Mouse (Mus musculus): ENCODE measurements at regions not wholly inside any gene's neighbourhood (a gene's known extent, or its start where the extent isn't known, plus 50 kb on each side); places are given as distances from the start of the nearest gene placed in this dataset.

DNA sequence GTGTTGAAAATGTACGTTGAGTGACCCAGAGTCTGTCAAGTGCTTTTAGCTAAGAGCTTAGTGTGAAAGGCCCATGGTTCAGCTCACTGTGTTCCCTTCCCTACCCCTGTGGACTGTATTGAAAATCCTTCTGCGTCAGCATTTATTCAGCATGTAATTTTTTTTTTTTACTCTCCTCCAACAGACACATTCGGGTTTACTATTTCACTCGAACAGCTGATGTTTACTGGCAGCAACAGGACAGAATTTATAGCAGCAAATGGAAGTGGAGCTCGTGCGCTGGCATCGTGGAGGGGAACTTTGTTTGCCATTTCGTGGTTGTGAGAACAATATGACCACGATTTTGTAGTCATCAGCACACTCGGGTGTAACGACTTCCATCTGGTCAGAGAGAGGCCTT lies 105.0 kb upstream of the Rnaseh2b start:
- DNase-seq (ENCODE audit: low spot score), result no peak

GRCm38 (mm10) chr14:62188147-62188885 lies 104.1 kb upstream of the Rnaseh2b start:
- no peak for DNase-seq (ENCODE audit: low spot score)

GRCm38 (mm10) chr14:62191624-62192023 lies 100.8 kb upstream of the Rnaseh2b start:
- no peak for DNase-seq (ENCODE audit: low spot score)

DNA sequence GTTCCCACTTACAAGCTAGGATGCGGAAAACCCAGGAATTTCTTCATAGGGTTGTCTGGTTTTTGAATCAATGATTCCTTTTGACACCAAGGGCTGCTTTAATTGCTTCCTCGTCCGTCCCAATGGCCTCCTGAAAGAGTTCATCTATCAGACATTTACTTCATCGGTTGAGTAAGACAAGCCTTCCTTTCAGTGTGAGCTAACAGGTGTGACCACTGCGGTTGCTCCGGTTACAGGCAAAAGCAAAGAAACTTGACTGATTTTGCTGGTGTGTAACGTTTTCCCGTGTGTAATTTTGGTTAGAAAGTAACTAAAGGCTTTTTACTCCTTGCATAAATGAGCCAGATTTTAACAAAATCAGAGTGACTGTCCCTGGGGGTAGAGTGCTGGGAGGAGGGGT lies 99.6 kb upstream of the Rnaseh2b start:
- no peak for DNase-seq (ENCODE audit: low spot score)

DNA sequence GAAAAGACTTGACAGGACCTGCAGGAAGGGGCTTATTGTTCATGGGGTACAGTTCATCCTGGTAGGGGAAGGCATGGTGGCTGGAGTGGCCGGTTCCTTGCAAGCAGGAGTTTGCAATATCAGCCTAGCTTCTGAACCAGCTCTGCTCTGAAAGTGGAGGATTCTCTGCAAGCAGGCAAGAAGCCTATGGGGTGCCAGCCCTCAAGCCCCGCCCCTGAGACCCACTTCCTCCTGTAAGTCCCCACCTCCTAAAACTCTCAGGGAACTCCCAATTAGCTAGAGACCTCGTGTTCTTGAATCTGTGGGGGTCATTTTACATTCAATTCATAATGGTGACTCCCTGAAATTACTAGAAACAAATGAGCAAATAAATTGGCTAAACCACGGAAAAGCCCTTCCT lies 99.0 kb upstream of the Rnaseh2b start:
- no peak for DNase-seq (ENCODE audit: low spot score)

DNA sequence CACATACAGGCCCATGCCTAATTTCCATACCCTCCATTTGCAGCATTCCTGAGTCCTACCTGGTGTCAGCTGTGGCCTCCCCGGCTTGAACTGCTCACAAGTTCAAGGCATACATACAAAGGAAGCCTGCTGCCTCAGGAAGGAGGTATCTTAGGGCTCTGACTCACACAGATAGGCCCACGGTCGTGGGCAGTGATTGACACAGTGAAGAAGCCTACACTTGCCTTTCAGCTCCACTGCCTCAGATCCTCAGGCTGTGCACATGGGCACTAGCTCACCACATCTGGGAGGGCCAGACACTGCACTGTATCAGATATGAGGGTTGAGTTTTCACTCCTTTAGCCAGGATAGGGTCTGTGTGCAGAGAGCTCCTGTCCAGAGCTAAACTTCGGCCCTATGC lies 95.6 kb upstream of the Rnaseh2b start:
- DNase-seq (ENCODE audit: low spot score), result no peak

DNA sequence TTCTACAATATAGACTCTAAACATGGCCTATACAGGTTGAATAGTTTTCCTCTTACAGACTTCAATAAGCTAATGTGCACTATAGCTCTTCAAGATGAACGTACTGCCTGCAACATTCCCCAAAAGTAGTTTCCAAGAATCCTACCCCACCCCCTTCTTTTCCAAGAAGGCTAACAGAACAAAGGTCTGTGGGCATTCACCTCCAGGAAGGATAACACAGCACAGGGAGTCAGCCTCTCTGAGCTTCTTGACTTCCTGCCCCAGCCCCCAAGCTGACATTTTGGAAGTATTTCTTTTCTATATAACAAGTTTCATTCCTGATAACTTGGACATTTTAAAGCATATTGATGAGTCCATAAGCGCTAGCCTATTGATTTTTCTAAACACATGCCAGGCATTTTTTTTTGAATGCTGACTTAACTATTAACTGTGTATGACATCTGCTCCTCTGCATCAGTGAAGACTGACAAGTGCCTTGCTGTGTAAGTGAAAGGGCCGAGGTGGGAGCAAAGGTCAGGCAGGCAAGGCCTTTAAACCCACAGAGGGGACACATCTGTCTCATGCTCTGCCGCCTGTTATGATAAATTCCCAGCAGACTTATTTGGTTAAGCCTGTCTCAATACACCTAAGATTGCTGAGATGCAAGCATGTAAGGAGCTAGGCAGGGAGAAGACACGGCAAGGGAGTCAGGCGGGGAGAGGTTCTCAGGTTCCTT lies 93.8 kb upstream of the Rnaseh2b start:
- DNase-seq (ENCODE audit: low spot score), result no peak

DNA sequence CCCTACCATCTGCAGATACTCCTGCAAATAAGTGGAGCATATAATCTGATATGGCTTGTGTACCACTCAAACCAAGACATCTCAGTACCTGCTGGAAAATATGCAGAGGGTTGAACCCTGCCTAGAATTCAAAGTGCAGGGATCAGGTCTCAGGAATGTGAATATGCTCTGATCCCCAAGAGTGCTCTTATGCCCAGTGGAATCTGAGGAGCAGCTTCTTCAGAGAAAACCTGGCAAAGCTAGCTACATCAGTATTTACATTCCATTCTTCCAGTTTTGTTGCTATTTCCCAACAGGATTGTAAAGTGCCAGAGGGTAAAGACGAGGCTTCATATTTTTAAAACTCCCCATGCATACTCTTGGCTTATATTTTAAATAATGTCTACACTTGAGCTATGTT lies 77.3 kb upstream of the Rnaseh2b start:
- DNase-seq (ENCODE audit: low spot score), result no peak

DNA sequence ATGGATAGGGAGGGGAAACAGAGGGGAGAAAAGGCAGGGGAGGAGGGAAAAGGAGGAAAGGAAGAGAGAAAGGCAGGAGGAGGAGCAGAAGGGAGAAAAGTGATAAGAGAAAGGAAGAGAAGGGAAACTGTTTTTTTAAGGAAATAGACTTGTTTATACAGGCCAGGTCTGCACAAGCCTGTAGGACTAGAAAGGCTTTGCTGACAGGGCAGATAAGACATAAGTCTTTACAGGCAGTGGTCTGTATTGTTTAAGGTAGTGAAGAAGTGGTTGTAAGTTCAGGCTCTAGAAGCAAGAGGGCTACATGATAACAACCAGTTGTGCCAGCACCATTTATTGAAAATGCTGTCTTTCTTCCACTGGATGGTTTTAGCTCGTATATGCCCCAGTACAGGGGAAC lies 75.4 kb upstream of the Rnaseh2b start:
- DNase-seq (ENCODE audit: low spot score), result no peak

DNA sequence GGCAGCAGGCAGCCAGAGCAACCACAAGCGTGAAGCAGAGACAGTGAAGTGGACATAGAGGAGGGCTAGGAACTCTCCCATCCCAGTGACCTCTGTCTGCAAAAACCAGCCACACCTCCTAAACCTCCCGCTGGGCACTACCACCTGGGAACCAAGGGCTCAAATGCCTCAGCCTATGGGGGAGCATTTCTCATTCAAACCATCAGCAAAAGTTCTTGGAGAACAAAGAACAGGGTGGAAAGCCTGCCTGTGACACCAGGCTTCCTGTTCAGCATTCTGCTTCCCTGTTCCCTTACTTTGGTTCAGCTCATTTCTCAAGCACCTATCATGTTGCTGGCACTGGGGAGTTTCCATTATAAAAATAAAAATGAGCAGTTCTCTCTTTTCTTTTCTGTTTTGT lies 74.4 kb upstream of the Rnaseh2b start:
- DNase-seq (ENCODE audit: low spot score), result no peak

DNA sequence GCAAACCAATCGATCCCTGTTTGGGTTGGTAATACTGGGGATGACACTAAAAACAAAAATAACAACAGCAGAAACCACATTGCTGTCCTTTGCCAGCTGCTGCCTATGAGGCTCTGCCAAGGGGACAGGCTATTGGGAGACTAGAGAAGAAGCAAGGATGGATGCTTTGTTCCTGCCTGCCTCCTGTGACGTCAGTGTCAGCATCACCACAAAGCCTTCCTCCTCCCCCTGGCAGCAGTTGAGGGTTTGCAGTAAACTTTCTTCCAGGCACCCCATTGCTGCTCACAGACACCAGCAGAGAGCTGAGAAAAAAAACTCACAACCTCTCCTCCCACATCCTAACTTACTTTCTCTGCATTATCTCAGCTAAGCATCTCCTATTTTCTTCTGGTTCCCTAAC lies 73.7 kb upstream of the Rnaseh2b start:
- DNase-seq (ENCODE audit: low spot score), result no peak

DNA sequence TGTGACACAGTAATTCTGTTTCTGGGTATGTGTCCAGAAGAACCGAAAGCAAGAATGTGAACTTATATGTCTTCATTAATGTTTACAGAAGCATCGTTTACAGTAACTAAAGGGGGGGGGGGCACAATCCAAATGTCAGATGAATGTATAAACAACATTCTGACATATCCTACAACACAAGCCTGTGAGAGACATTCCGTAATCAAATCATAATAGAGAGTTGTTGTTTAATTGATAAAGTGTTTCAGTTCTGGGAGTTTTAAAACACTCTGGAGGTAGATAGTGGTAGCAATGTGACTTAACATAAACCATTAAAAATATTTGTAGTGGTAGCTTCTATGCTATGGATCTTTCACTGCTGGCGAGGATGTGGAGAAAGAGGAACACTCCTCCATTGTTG lies 71.6 kb upstream of the Rnaseh2b start:
- DNase-seq (ENCODE audit: low spot score), result no peak

All from urinary bladder, postnatal 25 days (tissue).